Mouse (Mus musculus) thymus, postnatal 36 days (tissue): ENCODE results near the gene Klf5.

Source experiments
- DNase-seq, 2 experiments: peaks; one replicate each; pipeline ENCODE4 v3.0.0; 2022; ENCODE audit warnings: mixed read lengths in 2 of 2

Klf5 gene

GRCm38 (mm10) chr14:99298385-99299021, at the start of gene Klf5:
Gene Klf5, plus strand, starts transcription at chr14:99298691.
- peak; percentile 79 to 85 for DNase-seq

DNA sequence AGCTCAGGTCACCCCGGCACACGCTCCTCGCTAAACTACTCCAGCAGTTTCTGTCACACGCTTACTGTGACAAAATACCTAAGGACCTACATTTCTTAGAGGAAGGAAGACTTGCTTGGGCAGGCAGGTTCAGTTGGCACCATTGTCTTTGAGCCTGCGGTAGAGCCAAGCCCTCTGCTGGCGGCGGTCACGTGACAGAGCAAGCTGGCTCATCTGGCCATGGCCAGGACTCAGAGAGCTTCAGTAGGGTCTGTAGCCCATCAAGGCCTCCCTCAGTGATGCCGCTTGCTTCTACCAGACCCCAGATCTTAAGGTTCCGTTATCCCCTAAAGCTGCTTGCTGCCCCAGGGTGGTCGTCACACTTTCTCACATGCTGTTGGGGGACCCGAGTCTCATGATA, 36.5 kb upstream of the Klf5 start:
- no peak for DNase-seq

DNA sequence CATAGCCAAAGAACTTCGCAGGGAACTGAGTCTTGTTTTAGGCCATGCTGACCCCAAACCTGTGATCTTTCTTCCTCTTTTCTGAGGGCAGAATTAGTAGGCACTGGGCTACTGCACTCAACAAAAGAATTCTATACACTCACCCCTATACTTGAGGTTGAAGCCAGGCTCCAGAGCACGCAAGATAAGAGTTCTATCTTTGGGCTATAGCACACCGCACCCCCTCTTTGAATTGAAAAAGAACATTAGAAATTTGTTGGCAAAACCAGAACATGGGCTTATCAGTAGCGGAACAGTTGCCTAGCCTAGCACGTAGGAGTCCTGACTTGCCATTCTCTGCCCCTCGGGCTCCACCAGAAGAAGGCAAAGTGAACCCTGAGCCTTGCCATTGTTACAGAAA, 34.7 kb upstream of the Klf5 start:
- DNase-seq = no peak

- DNase-seq = no peak
Measured at GRCm38 (mm10) chr14:99265791-99266190, 32.7 kb upstream of the Klf5 start.

- DNase-seq = no peak
Measured at GRCm38 (mm10) chr14:99266749-99267148, 31.7 kb upstream of the Klf5 start.

DNA sequence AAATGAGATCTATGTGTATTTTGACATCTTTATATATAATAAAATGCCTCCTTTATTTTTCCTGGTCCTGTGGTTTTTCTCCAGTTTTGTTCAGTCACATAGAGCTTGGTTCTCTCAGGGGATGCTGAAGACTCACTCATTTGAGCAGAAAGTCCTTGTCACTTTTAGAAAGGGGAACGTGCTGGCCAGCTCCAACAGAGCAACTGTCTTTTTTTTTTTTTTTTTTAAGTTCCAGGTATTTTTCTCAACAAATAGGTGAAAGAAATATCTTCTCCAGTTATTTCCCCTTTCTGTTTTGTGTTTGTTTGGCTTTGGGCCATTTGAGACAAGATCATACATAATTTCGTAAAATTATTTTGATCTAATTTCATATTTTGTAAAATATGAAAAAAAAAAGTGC, 24.4 kb upstream of the Klf5 start:
- no peak for DNase-seq

- no peak for DNase-seq
Measured at GRCm38 (mm10) chr14:99275827-99276226, 22.7 kb upstream of the Klf5 start.

- DNase-seq = no peak
Measured at GRCm38 (mm10) chr14:99278312-99278711, 20.2 kb upstream of the Klf5 start.

GRCm38 (mm10) chr14:99278763-99279486, 19.6 kb upstream of the Klf5 start:
- DNase-seq = no peak

- DNase-seq = no peak
Measured at GRCm38 (mm10) chr14:99280399-99280798, 18.1 kb upstream of the Klf5 start.

DNA sequence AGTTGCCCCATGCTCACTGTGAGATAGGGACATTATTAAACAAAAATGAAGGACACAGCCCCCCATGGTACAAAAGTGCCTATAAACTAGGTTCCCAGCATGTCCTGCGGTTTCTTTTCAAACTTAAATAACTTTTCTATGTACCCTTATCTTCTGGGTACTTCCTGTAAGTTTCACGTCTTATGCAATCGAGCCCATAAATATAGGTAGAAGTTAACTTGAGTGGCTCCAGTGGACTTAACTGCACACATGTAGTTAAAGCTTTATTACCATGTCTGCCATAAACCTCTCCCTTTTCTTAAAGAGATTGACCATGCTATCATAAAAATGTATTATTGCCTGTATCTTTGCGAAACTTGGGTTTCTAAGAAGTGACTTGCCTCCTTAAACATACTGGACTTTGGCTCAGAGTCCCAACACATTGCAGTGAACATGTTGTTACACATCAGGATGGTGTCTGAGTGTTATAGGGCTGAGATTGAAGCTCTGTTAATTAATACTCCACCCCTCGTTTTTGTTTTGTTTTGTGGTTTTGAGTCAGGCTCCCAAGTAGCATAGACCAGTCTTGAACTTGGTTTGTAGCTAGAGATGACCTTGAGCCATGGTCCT, 17.6 kb upstream of the Klf5 start:
- no peak for DNase-seq

DNA sequence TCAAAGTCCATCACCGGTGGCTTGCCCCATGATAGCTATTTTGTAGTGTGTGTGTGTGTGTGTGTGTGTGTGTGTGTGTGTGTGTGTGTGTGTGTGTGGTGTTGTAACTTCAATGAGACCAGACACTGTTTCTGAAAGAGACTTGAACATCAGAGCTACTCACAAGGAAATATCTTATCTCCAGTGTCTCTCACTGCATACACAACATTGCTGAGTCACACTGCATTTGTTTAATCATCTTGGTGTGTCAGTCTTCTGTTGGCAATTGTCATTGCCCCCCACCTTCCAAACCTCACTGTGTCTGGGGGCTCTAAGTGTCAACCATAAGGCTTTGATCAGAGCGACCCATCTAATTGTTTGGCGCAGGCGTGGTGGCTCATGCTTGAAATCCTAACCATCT, 13.0 kb upstream of the Klf5 start:
- no peak for DNase-seq

DNA sequence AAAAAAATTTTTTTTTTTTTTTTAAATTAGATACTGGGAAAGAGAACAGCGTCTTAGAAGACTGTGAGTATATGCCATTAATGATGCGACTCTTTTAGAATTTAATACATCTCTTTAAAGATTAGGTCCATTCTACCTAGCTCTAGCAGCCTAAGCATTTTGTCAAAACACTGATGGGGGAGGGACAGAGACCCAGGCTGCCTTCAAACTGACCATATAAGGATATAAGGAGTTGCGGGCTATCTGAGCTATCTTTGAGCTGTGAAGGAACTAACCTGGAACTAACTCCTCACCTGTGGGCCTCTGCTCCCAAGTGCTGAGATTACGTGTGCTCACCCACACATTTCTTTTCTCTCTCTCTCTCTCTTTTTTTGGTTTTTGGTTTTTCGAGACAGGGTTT, 6.3 kb upstream of the Klf5 start:
- DNase-seq = no peak

DNA sequence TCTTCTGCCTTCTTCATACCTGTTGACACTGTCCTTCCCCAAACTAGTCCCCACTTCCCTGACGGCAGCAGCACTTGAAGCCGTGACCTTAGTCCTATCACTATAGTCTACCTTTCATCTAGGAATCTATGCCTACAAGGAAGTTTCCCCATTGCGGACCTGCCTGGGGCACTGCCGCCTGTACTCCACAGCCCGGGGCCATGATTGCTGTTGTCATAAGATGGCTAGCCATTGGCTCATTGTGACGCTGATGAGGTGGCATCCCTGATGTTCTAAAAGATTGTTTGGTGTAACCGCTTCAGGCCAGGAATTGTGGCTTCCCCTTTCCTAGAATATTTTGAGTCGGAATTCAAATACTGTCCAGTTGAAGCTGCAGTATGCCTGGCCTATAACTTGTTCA, 4.1 kb upstream of the Klf5 start:
- no peak for DNase-seq

DNA sequence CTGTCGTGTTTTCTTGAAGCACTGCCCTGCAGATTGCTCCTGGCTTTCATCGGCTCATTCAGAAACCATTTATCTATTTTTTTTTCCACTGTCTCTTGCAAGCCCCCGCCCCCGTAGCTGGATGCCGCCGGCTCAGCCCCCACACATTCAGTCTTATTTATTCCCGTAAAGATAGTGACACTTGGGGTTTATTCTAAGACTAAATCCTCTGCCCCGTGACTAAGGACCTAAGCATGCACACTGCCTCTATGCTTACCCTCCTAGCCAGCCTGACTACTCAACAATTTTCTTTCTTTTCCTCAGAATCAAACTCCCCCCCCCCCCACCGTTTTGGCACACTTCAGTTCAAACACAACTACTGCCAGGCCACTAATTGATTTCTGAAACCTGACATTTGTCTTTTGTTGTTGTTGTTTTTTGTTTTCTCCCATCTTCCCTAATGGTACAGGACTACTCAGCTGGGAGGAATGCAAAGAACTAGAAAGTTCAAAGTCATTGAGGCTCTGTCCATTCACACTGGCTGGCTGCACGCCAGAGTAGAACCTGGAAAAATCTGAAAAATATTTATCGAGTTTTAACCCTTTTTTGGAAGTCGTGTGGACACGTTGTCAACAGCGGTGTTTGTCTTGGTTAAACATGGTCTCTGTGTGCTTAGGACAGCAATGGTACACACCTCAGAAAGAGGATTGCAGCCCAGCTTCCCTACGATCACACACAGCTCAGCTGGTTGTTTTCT, 2.7 kb upstream of the Klf5 start:
- DNase-seq = no peak

DNA sequence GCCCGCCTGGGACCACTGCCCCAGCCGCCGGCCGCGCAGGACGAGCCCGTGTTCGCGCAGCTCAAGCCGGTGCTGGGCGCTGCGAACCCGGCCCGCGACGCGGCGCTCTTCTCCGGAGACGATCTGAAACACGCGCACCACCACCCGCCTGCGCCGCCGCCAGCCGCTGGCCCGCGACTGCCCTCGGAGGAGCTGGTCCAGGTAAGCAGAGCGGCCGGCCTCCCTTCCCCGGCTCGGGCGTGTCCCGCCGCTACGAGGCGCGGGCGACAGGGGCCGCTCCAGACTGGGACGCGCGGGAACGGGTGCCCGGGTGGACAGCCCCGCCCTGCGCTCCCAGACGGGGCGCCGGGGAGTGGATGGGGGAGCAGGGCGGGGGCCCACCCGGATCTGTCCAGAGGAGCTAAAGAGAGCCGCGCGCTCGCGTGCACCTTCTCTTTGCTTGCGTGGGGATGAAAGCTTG, 561 bp downstream of the Klf5 start:
- peak; percentile 27 to 37 for DNase-seq

DNA sequence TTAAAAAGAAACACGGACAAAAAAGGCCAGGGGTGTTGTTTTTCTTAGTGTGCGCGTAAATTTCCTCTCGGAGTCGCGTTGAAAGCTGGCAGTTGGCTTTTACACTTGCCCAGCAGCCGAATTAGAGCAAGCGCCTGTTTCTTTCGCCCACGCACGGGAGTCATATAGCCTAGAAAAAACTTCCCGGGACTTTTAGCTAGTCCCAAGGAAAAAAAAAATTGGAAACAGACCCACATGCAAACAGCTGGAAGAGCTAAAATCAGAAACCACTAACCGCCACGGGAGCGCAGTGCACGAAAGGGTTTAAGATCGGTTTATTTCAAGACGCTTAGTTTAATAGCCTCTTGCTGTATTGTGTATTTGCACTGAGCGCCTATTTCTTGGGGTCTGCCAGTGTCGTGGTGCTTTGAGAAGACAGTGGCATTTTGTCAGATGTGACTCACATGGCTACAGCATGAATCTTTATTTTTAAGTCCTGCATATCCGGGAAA, 1.3 kb downstream of the Klf5 start:
- DNase-seq = no peak

DNA sequence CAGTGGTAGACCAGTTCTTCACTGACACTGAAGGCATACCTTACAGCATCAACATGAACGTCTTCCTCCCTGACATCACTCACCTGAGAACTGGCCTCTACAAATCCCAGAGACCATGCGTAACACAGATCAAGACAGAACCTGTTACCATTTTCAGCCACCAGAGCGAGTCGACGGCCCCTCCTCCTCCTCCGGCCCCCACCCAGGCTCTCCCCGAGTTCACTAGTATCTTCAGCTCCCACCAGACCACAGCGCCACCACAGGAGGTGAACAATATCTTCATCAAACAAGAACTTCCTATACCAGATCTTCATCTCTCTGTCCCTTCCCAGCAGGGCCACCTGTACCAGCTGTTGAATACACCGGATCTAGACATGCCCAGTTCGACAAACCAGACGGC, 3.0 kb downstream of the Klf5 start:
- no peak for DNase-seq

DNA sequence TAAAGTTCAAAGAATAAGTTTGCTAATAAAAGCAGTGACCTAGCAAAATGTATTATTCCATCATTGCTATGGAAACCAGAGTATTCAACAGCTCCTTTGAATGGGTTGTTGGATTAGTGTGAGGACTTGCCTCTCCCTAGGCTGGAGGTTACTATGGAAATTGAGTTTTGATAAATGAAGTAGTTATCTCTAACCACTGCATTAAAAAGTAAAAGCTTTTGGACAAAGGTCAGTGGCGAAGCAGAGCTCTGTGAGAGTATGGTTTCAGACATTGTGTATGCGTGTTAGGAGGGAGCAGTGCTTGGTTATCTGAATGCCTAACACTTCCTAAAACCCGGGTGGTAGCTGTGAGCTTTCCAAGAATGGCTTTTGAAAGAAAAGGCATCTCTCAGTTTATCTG, 5.9 kb downstream of the Klf5 start:
- DNase-seq = no peak

GRCm38 (mm10) chr14:99304997-99305792, 6.7 kb downstream of the Klf5 start:
- DNase-seq = no peak

DNA sequence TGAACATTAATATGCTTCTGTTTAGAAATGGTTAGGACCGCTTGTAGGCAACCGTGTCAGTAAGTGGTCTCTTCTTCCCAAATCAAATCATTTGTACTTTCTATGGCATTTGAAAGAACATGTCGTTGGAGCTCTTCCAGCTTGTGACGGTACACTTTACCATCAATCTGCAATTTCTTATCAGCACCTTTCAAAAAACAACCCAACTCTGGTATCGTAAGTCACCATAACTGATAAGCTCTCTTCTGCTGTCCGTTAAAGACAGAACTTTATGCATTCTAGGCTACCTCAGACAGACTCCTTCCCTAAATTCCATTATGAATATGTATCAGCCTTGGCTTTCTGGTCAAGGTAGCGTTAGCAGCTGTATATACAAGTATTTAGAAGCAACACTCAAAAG, 7.9 kb downstream of the Klf5 start:
- no peak for DNase-seq

DNA sequence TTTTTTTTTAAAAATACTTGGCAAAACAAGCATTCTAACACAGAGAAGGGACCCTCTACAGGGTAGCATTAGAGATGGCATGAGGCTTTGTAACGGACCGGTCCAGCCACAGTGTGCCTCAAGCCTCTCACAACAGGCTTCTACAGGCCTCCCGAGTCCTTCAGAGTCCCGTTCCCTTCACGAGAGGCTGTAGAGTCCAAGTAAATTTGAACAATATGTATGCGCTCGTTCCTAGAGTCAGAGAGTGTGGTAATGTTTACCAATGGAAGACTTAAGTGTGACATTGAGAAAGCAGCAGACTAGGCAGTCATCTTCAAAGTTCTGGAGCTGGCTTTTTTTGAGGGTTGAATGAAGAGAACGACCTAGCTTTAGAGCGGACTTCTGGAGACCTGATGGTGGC, 11.1 kb downstream of the Klf5 start:
- no peak for DNase-seq

- no peak for DNase-seq
Measured at GRCm38 (mm10) chr14:99310358-99310757, 11.9 kb downstream of the Klf5 start.
